Mouse (Mus musculus) heart, postnatal 0 days (tissue): Measurements from ENCODE around the gene Fbxl20. TPM values are rescaled to one million over a fixed set of nuclear protein-coding genes. Genes with fewer than 3 reads are reported as not detected.

Source experiments
- ATAC-seq: fragments of 200-750 bp; cut with Nextera tagmentation; 2 replicates; pipeline ENCODE4 v1.8.0; 2017; ENCODE audit warnings: low read depth, moderate number of reproducible peaks, moderate library complexity; ENCODE audit not compliant: insufficient read depth
- DNase-seq: peaks from one replicate; pipeline ENCODE4 v3.0.0-alpha.2; 2016; ENCODE audit warnings: low spot score
- H3K27ac ChIP-seq: fragments of 300-500 bp; sonication (generic); 2 replicates; pipeline ENCODE4 v1.5.1; 2014; ENCODE audit warnings: low read depth, mild to moderate bottlenecking
- H3K27me3 ChIP-seq: fragments of 300-500 bp; sonication (generic); 2 replicates; pipeline ENCODE4 v1.6.1; 2014; ENCODE audit warnings: low read length, mixed read lengths; ENCODE audit not compliant: control insufficient read depth, insufficient read depth
- H3K36me3 ChIP-seq: fragments of 300-500 bp; sonication (generic); replicated peaks from 2 replicates; pipeline ENCODE4 v1.6.1; 2014; ENCODE audit warnings: low read length, mixed read lengths; ENCODE audit not compliant: control insufficient read depth, insufficient read depth
- H3K4me1 ChIP-seq: fragments of 300-500 bp; sonication (generic); 2 replicates; pipeline ENCODE4 v1.6.1; 2014; ENCODE audit warnings: antibody characterized with exemption; ENCODE audit not compliant: control insufficient read depth, insufficient read depth
- H3K4me2 ChIP-seq: fragments of 300-500 bp; sonication (generic); 2 replicates; pipeline ENCODE4 v1.6.1; 2014; ENCODE audit warnings: low read depth, mild to moderate bottlenecking, low read length, moderate library complexity
- H3K4me3 ChIP-seq: fragments of 300-500 bp; sonication (generic); 2 replicates; pipeline ENCODE4 v1.5.1; 2014; ENCODE audit warnings: low read depth, low read length
- H3K9ac ChIP-seq: fragments of 300-500 bp; sonication (generic); replicated peaks from 2 replicates; pipeline ENCODE4 v1.6.1; 2014; ENCODE audit warnings: low read depth, low read length, mixed read lengths
- H3K9me3 ChIP-seq: fragments of 300-500 bp; sonication (generic); replicated peaks from 2 replicates; pipeline ENCODE4 v1.6.1; 2016; ENCODE audit warnings: low read length; ENCODE audit not compliant: control insufficient read depth
- CTCF ChIP-seq: IDR thresholded peaks from 2 replicates; pipeline ENCODE4 v1.5.1; 2016; ENCODE audit warnings: antibody characterized with exemption, control low read depth, low read depth
- EP300 ChIP-seq: IDR thresholded peaks from 2 replicates; pipeline ENCODE4 v1.6.1; 2016; ENCODE audit warnings: antibody characterized with exemption, low read depth
- WGBS: fragments of 180-500 bp; shearing (Covaris S2); extraction: QIAGEN DNeasy Blood & Tissue Kit; methylation state at CpG from one replicate; pipeline ENCODE4 v1.1.7; 2014; 5-methylcytosine and 5-hydroxymethylcytosine counted together
- polyA plus RNA-seq: library from polyadenylated mRNA; unstranded; fragments of >200 nt; fragmentation: Nextera tagmentation; extraction: Ambion mirVana; gene quantifications from 2 replicates; pipeline ENCODE4 v1.2.1, GENCODE M21; 2015
- total RNA-seq: library from RNA; depleted of rRNA; stranded (reverse); fragments of >200 nt; gene quantifications from 2 replicates; pipeline ENCODE4 v1.2.3, GENCODE M21; 2014; ENCODE audit warnings: low replicate concordance

Fbxl20 gene
- total and polyA plus RNA-seq, 2 experiments from 2014 or later, result 8.8 to 12.5 TPM

DNA sequence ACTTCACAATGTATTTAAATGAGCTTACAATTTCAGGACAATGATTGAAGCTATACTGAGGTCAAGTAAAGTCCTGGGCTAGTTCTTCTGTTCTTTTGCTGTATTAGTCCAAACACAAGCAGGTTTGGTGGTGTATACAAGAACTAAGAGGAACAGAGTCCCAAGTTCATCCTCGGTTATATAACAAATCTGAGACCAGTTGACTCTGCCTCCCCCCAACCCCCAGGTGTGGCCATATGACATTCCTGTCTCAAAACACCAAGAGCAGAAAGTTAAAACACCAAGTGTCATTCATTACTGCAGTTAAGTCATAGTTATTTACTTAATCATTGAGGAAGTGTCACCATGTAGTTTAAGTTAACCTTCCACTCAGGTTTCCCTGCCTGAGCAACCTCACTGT, 18.2 kb upstream of the Fbxl20 start:
- Histone ChIP-seq H3K4me1 (no peaks in the 10 kb centered on the region), H3K27ac (no peak overlapping the region), H3K27me3 (no peaks in the 10 kb centered on the region), H3K36me3 (peaks cover 86% of the 10 kb centered on the region), H3K9me3 (no peaks in the 10 kb centered on the region), H3K9ac (no peak overlapping the region), H3K4me2 (no peak overlapping the region), H3K4me3 (no peak overlapping the region)
- TF ChIP-seq EP300, result no peak
- TF ChIP-seq CTCF, result no peak
- 88% methylated on average over 1 of the region's 1 CpGs for WGBS
- ATAC-seq (no peak), DNase-seq (no peak)

DNA sequence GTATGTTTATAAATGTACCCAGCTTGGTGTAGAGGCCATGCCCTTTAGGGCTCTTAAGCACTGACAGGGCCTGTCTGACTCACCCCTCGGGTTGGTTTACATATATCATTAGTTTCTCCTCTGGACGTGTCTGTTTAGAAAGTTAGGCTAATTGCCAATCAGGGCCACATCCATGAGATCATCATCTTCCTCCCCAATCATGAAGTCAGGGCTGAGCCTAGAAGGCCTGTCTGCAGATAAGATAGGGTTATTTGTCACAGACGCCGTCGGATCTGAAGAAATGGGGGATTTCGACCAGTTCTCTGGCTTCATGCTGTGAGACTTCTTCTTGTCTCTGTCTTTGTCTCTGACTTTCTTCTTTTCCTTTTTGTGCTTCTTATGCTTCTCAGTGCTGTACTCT, 4.9 kb upstream of the Fbxl20 start:
- no peaks in the 10 kb centered on the region for H3K27me3 ChIP-seq
- no peaks in the 10 kb centered on the region for H3K9me3 ChIP-seq
- H3K4me2 ChIP-seq, result no peak overlapping the region
- peaks cover 59% of the 10 kb centered on the region for H3K36me3 ChIP-seq
- no peak overlapping the region for H3K27ac ChIP-seq
- H3K4me3 ChIP-seq, result no peak overlapping the region
- TF ChIP-seq EP300 (no peak), CTCF (no peak)
- no peak for DNase-seq
- ATAC-seq, result no peak
- H3K9ac ChIP-seq, result no peak overlapping the region
- 65% methylated on average over 6 of the region's 6 CpGs for WGBS
- no peaks in the 10 kb centered on the region for H3K4me1 ChIP-seq

DNA sequence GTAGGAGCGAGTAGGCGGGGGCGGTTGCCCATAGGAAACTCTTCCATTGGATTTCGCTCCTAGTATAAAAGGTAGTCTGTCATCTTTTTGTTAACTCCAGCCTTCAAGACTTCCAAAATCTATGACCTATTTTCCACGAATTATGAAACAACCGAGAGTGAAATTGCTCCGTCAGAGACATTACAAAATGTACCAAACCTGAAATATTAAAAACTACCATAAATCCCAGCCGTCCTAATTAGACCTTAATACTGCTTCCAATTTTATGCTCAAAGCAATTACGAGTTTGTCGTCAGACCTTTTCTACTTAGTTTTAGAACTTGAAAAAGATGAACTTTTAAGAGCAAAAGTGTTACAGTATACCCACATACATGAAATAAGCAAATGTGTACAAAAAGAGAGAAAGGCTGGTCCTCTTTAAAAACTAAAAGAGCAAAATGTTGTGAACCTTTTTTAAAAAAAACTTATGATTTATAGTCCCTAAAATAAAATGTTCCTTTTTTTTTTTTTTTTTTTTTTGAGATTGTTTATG, 488 bp upstream of the Fbxl20 start:
- Histone ChIP-seq H3K27ac (no peak overlapping the region), H3K4me1 (peaks cover 18% of the 10 kb centered on the region), H3K9me3 (no peaks in the 10 kb centered on the region), H3K4me3 (peak overlapping the region; percentile 95), H3K36me3 (0 out of 2 replicates have a peak, but pooled peaks cover 24% of the 10 kb centered on the region), H3K4me2 (peak overlapping the region; percentile 98), H3K9ac (no peak overlapping the region; the same call in 1 of the 2 replicates), H3K27me3 (no peaks in the 10 kb centered on the region)
- DNase-seq, result no peak
- ATAC-seq, result no peak
- no peak for TF ChIP-seq EP300
- TF ChIP-seq CTCF, result no peak
- WGBS, result 8% methylated on average over 10 of the region's 10 CpGs

DNA sequence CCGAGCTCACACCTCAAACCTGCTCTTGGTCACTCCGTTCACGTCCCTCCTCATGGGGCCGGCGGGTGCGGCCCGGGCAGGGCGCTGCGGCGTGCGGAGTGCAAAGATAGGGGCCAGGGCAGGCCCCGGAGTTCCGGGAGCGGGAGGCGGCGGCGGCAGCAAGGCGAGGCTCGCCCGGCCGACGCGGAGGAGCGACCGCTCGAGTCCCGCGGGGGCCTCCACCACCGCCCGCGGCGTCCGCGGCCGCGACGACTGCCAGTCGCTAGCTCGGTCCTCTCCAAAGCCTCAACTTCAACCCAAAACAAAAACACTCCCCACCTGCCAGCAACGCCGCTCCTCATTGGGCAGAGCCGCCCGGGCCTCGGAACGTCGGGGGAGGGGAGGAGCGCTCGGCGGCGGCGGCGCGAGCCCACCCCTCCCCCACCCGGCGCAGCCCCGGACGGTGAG, 876 bp downstream of the Fbxl20 start:
- TF ChIP-seq EP300 (no peak), CTCF (no peak)
- ATAC-seq, result peak; percentile 86
- peak overlapping the region; percentile 95 for H3K4me3 ChIP-seq
- H3K36me3 ChIP-seq, result 0 out of 2 replicates have a peak, but pooled peaks cover 11% of the 10 kb centered on the region
- peak; percentile 86 for DNase-seq
- peaks cover 18% of the 10 kb centered on the region for H3K4me1 ChIP-seq
- H3K27me3 ChIP-seq, result no peaks in the 10 kb centered on the region
- H3K9me3 ChIP-seq, result no peaks in the 10 kb centered on the region
- WGBS, result under 1% methylated on average over 36 of the region's 57 CpGs
- H3K27ac ChIP-seq, result peak overlapping the region; percentile 97
- H3K9ac ChIP-seq, result peak overlapping the region; percentile 95
- H3K4me2 ChIP-seq, result peak overlapping the region; percentile 98

DNA sequence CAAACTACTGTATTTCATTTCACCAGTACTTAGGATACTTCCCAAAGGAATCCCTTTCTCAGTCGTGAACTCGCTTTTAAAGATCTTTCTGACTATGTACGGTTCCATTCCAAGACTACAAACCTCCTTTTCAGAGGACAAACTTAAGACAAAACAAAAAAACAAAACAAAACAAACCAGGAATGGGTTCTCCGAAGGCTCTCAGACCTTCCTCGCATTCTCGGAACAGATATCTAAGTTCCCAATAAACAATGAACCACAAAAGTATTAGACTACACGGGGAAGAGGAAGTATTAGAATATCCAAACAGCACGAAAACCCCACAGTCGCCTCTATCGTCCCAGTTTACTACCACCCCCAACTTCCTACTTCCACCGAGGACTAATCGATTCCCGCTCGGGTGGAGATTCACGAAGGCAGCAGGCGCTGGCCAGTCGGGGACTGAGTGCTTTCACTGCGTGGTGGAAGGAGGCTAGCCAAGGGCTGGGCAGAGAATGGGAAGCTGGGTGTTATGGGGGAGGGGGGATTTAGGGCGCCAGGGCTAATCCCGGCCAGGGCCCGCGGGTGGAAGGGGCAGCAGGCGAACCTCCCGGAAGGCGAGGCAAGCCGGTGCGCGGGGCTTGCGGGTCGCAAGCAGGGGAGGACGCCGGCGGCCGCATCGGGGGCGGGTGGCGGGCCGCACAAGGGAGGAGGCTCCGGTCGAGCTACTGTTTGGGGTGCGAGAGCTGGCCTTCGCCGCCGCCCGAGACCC, 1.5 kb downstream of the Fbxl20 start:
- ATAC-seq, result peak; percentile 47
- DNase-seq, result peak; percentile 16
- TF ChIP-seq CTCF (no peak), EP300 (no peak)
- Histone ChIP-seq H3K4me1 (peaks cover 18% of the 10 kb centered on the region), H3K4me2 (peak overlapping the region; percentile 98), H3K9ac (peak overlapping the region; percentile 95), H3K4me3 (peak overlapping the region; percentile 95), H3K27ac (peak overlapping the region; percentile 97), H3K27me3 (no peaks in the 10 kb centered on the region), H3K9me3 (no peaks in the 10 kb centered on the region), H3K36me3 (0 out of 2 replicates have a peak, but pooled peaks cover 5% of the 10 kb centered on the region)
- WGBS, result 1% methylated on average over 43 of the region's 45 CpGs
